Comparison of ENCODE assay signal across 8 mouse cellular contexts in genomic region chr15:101097985-101098651, GRCm38 (mm10). TPM values are rescaled to one million over a fixed set of nuclear protein-coding genes. Genes with fewer than 3 reads are reported as not detected.
DNase-seq lines count a peak whose midpoint lies in the region; ATAC-seq and TF ChIP-seq lines count a peak whose summit lies in the region.

No protein-coding gene starts in this region.

- in situ Hi-C loops in ES-E14 (cut with MboI; ENCODE audit: low sequenced_read_pairs in 2 of 2, unreplicated experiment in 2 of 2): no loop called here

- 3% methylated on average over 28 of the region's 28 CpGs for WGBS in forebrain, embryonic 13.5 days
- WGBS in limb, embryonic 11.5 days: under 1% methylated on average over 28 of the region's 28 CpGs

- peak overlapping the region; percentile 47 for H3K4me2 ChIP-seq in forebrain, embryonic 13.5 days
- peak overlapping the region; percentile 46 for H3K4me2 ChIP-seq in limb, embryonic 11.5 days (ENCODE audit: low read depth, severe bottlenecking)

- no peak overlapping the region for H3K27ac ChIP-seq in ES-E14 (ENCODE audit: insufficient read depth, low read depth, low read length, poor library complexity, severe bottlenecking)
- H3K27ac ChIP-seq in forebrain, embryonic 13.5 days: no peak overlapping the region
- peak overlapping the region; percentile 63 for H3K27ac ChIP-seq in limb, embryonic 11.5 days (replicated peaks; ENCODE audit: low read depth, low read length)

- peaks cover 10% of the 10 kb centered on the region; the same call in 1 of the 2 replicates for H3K27me3 ChIP-seq in forebrain, embryonic 13.5 days
- no peaks in the 10 kb centered on the region for H3K27me3 ChIP-seq in limb, embryonic 11.5 days (ENCODE audit: control insufficient read depth, insufficient read depth, low read length)

- no peaks in the 10 kb centered on the region for H3K9me3 ChIP-seq in ES-E14 (ENCODE audit: control insufficient read depth, insufficient read depth, low read depth, low read length)
- no peaks in the 10 kb centered on the region for H3K9me3 ChIP-seq in forebrain, embryonic 13.5 days (replicated peaks)
- no peaks in the 10 kb centered on the region for H3K9me3 ChIP-seq in limb, embryonic 11.5 days (ENCODE audit: control insufficient read depth, low read length)

- DNase-seq in cerebellum, postnatal 14 days: peak; percentile 80 to 85
- DNase-seq in cerebellum, adult 9-10 months: no peak
- no peak for DNase-seq in ES-E14 (ENCODE audit: low read depth, low spot score)
- DNase-seq in limb, embryonic 11.5 days (ENCODE audit: low spot score): peak; percentile 93
- peak; percentile 87 for DNase-seq in retina, embryonic 14.5 days (ENCODE audit: low spot score)
- no peak for DNase-seq in ovary, postnatal 36 days (ENCODE audit: low spot score)

- H3K36me3 ChIP-seq in ES-E14 (ENCODE audit: control insufficient read depth, insufficient read depth, low read length, poor library complexity, severe bottlenecking): no peaks in the 10 kb centered on the region
- no peaks in the 10 kb centered on the region for H3K36me3 ChIP-seq in forebrain, embryonic 13.5 days (ENCODE audit: poor library complexity, severe bottlenecking)
- H3K36me3 ChIP-seq in limb, embryonic 11.5 days (ENCODE audit: control insufficient read depth, insufficient read depth, low read length): no peaks in the 10 kb centered on the region

- H3K4me1 ChIP-seq in ES-E14 (ENCODE audit: control insufficient read depth in 2 of 2, insufficient read depth in 2 of 2, low read length in 2 of 2, poor library complexity in 1 of 2): peaks cover 23 to 43% of the 10 kb centered on the region in 2 experiments
- H3K4me1 ChIP-seq in forebrain, embryonic 13.5 days: peaks cover 21% of the 10 kb centered on the region
- H3K4me1 ChIP-seq in limb, embryonic 11.5 days (ENCODE audit: control insufficient read depth, insufficient read depth, low read length): peaks cover 43% of the 10 kb centered on the region

- peak; percentile 33; the same call in 1 of the 2 replicates for ATAC-seq in forebrain, embryonic 13.5 days
- ATAC-seq in limb, embryonic 11.5 days (ENCODE audit: insufficient number of reproducible peaks, low FRiP score, low TSS enrichment, low read depth): peak; percentile 67
- ATAC-seq in frontal cortex, adult (ENCODE audit: low TSS enrichment): no peak

- peak overlapping the region; percentile 33 for H3K9ac ChIP-seq in ES-E14 (ENCODE audit: insufficient read depth, low read depth, low read length, poor library complexity, severe bottlenecking)
- H3K9ac ChIP-seq in forebrain, embryonic 13.5 days: 0 out of 2 replicates have a peak overlapping the region, but pooled peaks have one; percentile 22
- no peak overlapping the region; the same call in 1 of the 2 replicates for H3K9ac ChIP-seq in limb, embryonic 11.5 days (ENCODE audit: low read length)

- H3K4me3 ChIP-seq in ES-E14 (ENCODE audit: insufficient read depth in 1 of 2, low read depth in 1 of 2, low read length in 2 of 2, poor library complexity in 1 of 2, severe bottlenecking in 1 of 2): peak overlapping the region; percentile 26 to 56; a peak in 3 of 4 replicates
- 0 out of 2 replicates have a peak overlapping the region, but pooled peaks have one; percentile 1 for H3K4me3 ChIP-seq in forebrain, embryonic 13.5 days
- H3K4me3 ChIP-seq in limb, embryonic 11.5 days (ENCODE audit: low read depth, low read length): no peak overlapping the region

TF ChIP-seq in ES-E14, 5 proteins besides CTCF, POLR2A, EP300 and RAD21:
- TF ChIP-seq MAFK (IDR thresholded peaks at IDR 0.05; ENCODE audit: insufficient read depth, low read depth, low read length) (no peak), ZNF384 (IDR thresholded peaks at IDR 0.05; ENCODE audit: low read depth, low read length) (no peak), HCFC1 (IDR thresholded peaks at IDR 0.05; ENCODE audit: borderline replicate concordance, insufficient read depth, low read length) (no peak), ZC3H11A (IDR thresholded peaks at IDR 0.05; ENCODE audit: borderline replicate concordance, low read depth, low read length) (no peak), CHD2 (IDR thresholded peaks at IDR 0.05; ENCODE audit: low read depth, low read length) (no peak)

RNA-seq across cellular contexts. Expression of gene Ankrd33, which starts 17.4 kb away (rescaled TPM):
- not detected in 2 replicates for total RNA-seq in ES-E14 (2012; rRNA removed)
- polyA plus RNA-seq in forebrain, embryonic 13.5 days (2015; fragmentation: Nextera tagmentation; extraction: Ambion mirVana): not detected in 2 replicates
- polyA plus RNA-seq in limb, embryonic 11.5 days (2014; fragmentation: Nextera tagmentation; extraction: Ambion mirVana): not detected in 2 replicates

RNA-seq across cellular contexts. Expression of gene Fignl2, which starts 19.8 kb away (rescaled TPM):
- total RNA-seq in ES-E14 (2012; rRNA removed): 7.1 and 8.6 TPM in 2 replicates
- 0.20 TPM in 1 of 2 replicates, not detected in the other for polyA plus RNA-seq in forebrain, embryonic 13.5 days (2015; fragmentation: Nextera tagmentation; extraction: Ambion mirVana)
- polyA plus RNA-seq in limb, embryonic 11.5 days (2014; fragmentation: Nextera tagmentation; extraction: Ambion mirVana): 1.3 and 1.5 TPM in 2 replicates

RNA-seq across cellular contexts. Expression of gene Acvrl1, which starts 30.2 kb away (rescaled TPM):
- total RNA-seq in ES-E14 (2012; rRNA removed): 2.5 and 3.3 TPM in 2 replicates
- polyA plus RNA-seq in forebrain, embryonic 13.5 days (2015; fragmentation: Nextera tagmentation; extraction: Ambion mirVana): 5.0 and 5.3 TPM in 2 replicates
- 3.8 and 5.0 TPM in 2 replicates for polyA plus RNA-seq in limb, embryonic 11.5 days (2014; fragmentation: Nextera tagmentation; extraction: Ambion mirVana)

RNA-seq across cellular contexts. Expression of gene Gm47841, which starts 50.9 kb away (rescaled TPM):
- total RNA-seq in ES-E14 (2012; rRNA removed): not detected in 2 replicates
- polyA plus RNA-seq in forebrain, embryonic 13.5 days (2015; fragmentation: Nextera tagmentation; extraction: Ambion mirVana): not detected in 2 replicates
- polyA plus RNA-seq in limb, embryonic 11.5 days (2014; fragmentation: Nextera tagmentation; extraction: Ambion mirVana): not detected in 2 replicates

Comparison
In these comparisons a context has a peak if more than half of its experiments do, and no peak if none do; other contexts are left out.
1. DNase-seq: peak in cerebellum, postnatal 14 days (2 of 2), limb, embryonic 11.5 days (single experiment) and retina, embryonic 14.5 days (single experiment); none in cerebellum, adult 9-10 months (single experiment), ES-E14 (single experiment) and ovary, postnatal 36 days (single experiment).